Comparison of ENCODE assay signal across 9 mouse cellular contexts in the genomic region with DNA sequence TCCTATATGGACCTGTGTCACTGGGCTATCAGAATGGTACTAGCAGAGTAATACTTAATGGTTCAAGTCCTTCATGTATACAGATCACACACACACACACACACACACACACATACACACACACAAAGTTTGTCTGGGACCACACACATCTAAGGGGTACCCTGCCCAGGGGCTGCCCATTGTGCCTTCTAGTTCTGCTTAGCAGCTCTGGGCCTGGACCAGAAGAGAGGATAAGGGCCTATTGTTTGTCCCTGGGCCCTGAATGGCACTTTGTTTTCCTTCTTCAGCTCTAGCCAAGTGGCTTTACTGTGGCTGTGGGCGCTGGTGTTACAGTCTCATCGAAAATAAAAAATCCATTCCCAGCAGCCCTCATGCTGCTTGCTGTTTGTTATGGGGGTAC. TPM values are rescaled to one million over a fixed set of nuclear protein-coding genes. Genes with fewer than 3 reads are reported as not detected.
DNase-seq lines count a peak whose midpoint lies in the region; ATAC-seq lines count a peak whose summit lies in the region.
"Had no signal": no experiment of that assay in that cellular context is flagged by ENCODE, and none has a peak within 500 bp of the region (broad histone marks: within the 10 kb centered on the region; RNA-seq: fewer than 3 reads in every experiment).

No protein-coding gene starts in this region.

- H3K9me3 ChIP-seq in embryonic facial prominence, embryonic 11.5 days (replicated peaks; ENCODE audit: control insufficient read depth, low read length) = no peaks in the 10 kb centered on the region
- H3K9me3 ChIP-seq in embryonic facial prominence, embryonic 10.5 days = no peaks in the 10 kb centered on the region
- no peaks in the 10 kb centered on the region for H3K9me3 ChIP-seq in liver, embryonic 12.5 days (replicated peaks)

- no peak overlapping the region for H3K4me2 ChIP-seq in embryonic facial prominence, embryonic 11.5 days (ENCODE audit: low read depth, low read length)
- peak overlapping the region; percentile 72 for H3K4me2 ChIP-seq in liver, embryonic 12.5 days

- H3K27me3 ChIP-seq in embryonic facial prominence, embryonic 11.5 days (ENCODE audit: control insufficient read depth, insufficient read depth, low read length) = no peaks in the 10 kb centered on the region
- H3K27me3 ChIP-seq in embryonic facial prominence, embryonic 10.5 days (replicated peaks; ENCODE audit: low read depth, poor library complexity, severe bottlenecking) = no peaks in the 10 kb centered on the region
- H3K27me3 ChIP-seq in liver, embryonic 12.5 days (replicated peaks) = no peaks in the 10 kb centered on the region

- no peak for DNase-seq in embryonic facial prominence, embryonic 11.5 days (ENCODE audit: low spot score)
- DNase-seq in embryonic facial prominence, embryonic 10.5 days (ENCODE audit: low spot score) = no peak
- DNase-seq in right cerebral cortex, adult 18-20 months = peak; percentile 32
- DNase-seq in right cerebral cortex, postnatal 25 days = no peak
- peak; percentile 31 for DNase-seq in telencephalon, adult 2 months (ENCODE audit: low read depth, low spot score)
- DNase-seq in urinary bladder, postnatal 36 days (ENCODE audit: low spot score in 2 of 2) = no peak
- no peak for DNase-seq in thymus, adult 18-20 months
- DNase-seq: kidney, postnatal 36 days had no signal

- ATAC-seq in embryonic facial prominence, embryonic 11.5 days (replicated peaks; ENCODE audit: insufficient number of reproducible peaks, low FRiP score, low TSS enrichment, low read depth) = peak; percentile 59; the same call in 1 of the 2 replicates
- ATAC-seq in liver, embryonic 12.5 days = no peak

- H3K9ac ChIP-seq in embryonic facial prominence, embryonic 11.5 days (replicated peaks; ENCODE audit: low read length) = no peak overlapping the region
- H3K9ac ChIP-seq in liver, embryonic 12.5 days = peak overlapping the region; percentile 69

- H3K4me1 ChIP-seq in embryonic facial prominence, embryonic 11.5 days (ENCODE audit: control insufficient read depth, insufficient read depth, low read length) = no peaks in the 10 kb centered on the region
- peaks cover 26% of the 10 kb centered on the region for H3K4me1 ChIP-seq in embryonic facial prominence, embryonic 10.5 days
- peaks cover 94% of the 10 kb centered on the region for H3K4me1 ChIP-seq in liver, embryonic 12.5 days

- 25% methylated on average over 2 of the region's 2 CpGs for WGBS in embryonic facial prominence, embryonic 11.5 days
- 47% methylated on average over 2 of the region's 2 CpGs for WGBS in embryonic facial prominence, embryonic 10.5 days
- 82% methylated on average over 2 of the region's 2 CpGs for WGBS in liver, embryonic 12.5 days (ENCODE audit: insufficient replicate concordance)

- no peak overlapping the region for H3K27ac ChIP-seq in embryonic facial prominence, embryonic 11.5 days (replicated peaks; ENCODE audit: low read depth, low read length)
- H3K27ac ChIP-seq in embryonic facial prominence, embryonic 10.5 days (replicated peaks) = no peak overlapping the region; the same call in 1 of the 2 replicates
- peak overlapping the region; percentile 99 for H3K27ac ChIP-seq in liver, embryonic 12.5 days

- H3K36me3 ChIP-seq in embryonic facial prominence, embryonic 11.5 days (replicated peaks; ENCODE audit: control insufficient read depth, insufficient read depth, low read depth, low read length) = no peaks in the 10 kb centered on the region
- H3K36me3 ChIP-seq in embryonic facial prominence, embryonic 10.5 days (replicated peaks) = no peaks in the 10 kb centered on the region
- H3K36me3 ChIP-seq in liver, embryonic 12.5 days = no peaks in the 10 kb centered on the region

- no peak overlapping the region for H3K4me3 ChIP-seq in embryonic facial prominence, embryonic 11.5 days (ENCODE audit: low read depth, low read length)
- H3K4me3 ChIP-seq in embryonic facial prominence, embryonic 10.5 days = no peak overlapping the region
- peak overlapping the region; percentile 36; the same call in 1 of the 2 replicates for H3K4me3 ChIP-seq in liver, embryonic 12.5 days

RNA-seq across cellular contexts. Expression of a gene that starts 49.3 kb away (rescaled TPM):
- polyA plus RNA-seq in embryonic facial prominence, embryonic 11.5 days (2014; fragmentation: Nextera tagmentation; extraction: Ambion mirVana) = 15.4 and 19.2 TPM in 2 replicates
- polyA plus RNA-seq in embryonic facial prominence, embryonic 10.5 days (2016; fragmentation: Nextera tagmentation; extraction: Ambion mirVana) = 24.1 and 26.8 TPM in 2 replicates
- 34.3 and 34.8 TPM in 2 replicates for polyA plus RNA-seq in liver, embryonic 12.5 days (2016; fragmentation: Nextera tagmentation; extraction: Ambion mirVana)

RNA-seq across cellular contexts. Expression of a gene that starts 55.9 kb away (rescaled TPM):
- 8.6 and 9.5 TPM in 2 replicates for polyA plus RNA-seq in embryonic facial prominence, embryonic 11.5 days (2014; fragmentation: Nextera tagmentation; extraction: Ambion mirVana)
- 6.8 TPM in 2 replicates for polyA plus RNA-seq in embryonic facial prominence, embryonic 10.5 days (2016; fragmentation: Nextera tagmentation; extraction: Ambion mirVana)
- polyA plus RNA-seq in liver, embryonic 12.5 days (2016; fragmentation: Nextera tagmentation; extraction: Ambion mirVana) = 2.6 and 2.7 TPM in 2 replicates

Comparison
In these comparisons a context has a peak if more than half of its experiments do, and no peak if none do; other contexts are left out.
1. DNase-seq: peak in right cerebral cortex, adult 18-20 months (single experiment) and telencephalon, adult 2 months (single experiment); none in embryonic facial prominence, embryonic 11.5 days (single experiment), embryonic facial prominence, embryonic 10.5 days (single experiment), right cerebral cortex, postnatal 25 days (single experiment), urinary bladder, postnatal 36 days (0 of 2) and thymus, adult 18-20 months (0 of 2).